Mouse (Mus musculus) bone marrow, adult 2 months (tissue): ENCODE data around the gene Pqbp1.

ENCODE experiments used
- CTCF ChIP-seq: fragments of 200-500 bp; IDR thresholded peaks from 2 replicates; pipeline ENCODE4 v1.5.1; 2011; ENCODE audit warnings: low read length, control low read depth; ENCODE audit not compliant: control insufficient read depth, insufficient read depth
- POLR2A ChIP-seq: fragments of 200-500 bp; IDR thresholded peaks from 2 replicates; pipeline ENCODE4 v1.6.1; 2011; ENCODE audit warnings: low read depth, mild to moderate bottlenecking, control low read depth, low read length, borderline replicate concordance; ENCODE audit not compliant: control insufficient read depth

DNA sequence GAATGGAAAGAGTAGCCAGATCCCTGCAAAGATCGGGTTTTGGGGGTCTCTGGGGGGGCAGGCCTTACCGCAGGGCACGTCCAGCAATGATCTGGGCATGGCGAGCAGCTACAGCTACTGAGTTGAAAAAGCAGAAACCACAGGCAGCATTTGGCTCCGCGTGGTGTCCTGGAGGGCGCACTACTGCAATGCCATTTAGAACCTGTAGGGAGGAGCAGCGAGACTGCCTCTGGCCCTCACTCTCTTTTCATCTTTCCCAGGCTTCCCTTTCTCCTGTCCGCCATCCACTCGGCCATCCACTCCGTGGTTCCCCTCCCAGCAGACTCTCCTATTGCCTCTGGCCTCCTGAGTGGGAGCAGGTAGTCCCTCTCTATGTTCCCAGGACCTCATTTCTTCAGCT is 37.8 kb upstream of the Pqbp1 start:
- TF ChIP-seq POLR2A = no peak
- no peak for TF ChIP-seq CTCF
